In genomic region chr2:93303585-93304272, GRCm38 (mm10) we compare ENCODE assay signal across 10 mouse cellular contexts. TPM values are rescaled to one million over a fixed set of nuclear protein-coding genes. Genes with fewer than 3 reads are reported as not detected.
DNase-seq lines count a peak whose midpoint lies in the region; ATAC-seq and TF ChIP-seq lines count a peak whose summit lies in the region.
"Had no signal": no experiment of that assay in that cellular context is flagged by ENCODE, and none has a peak within 500 bp of the region (broad histone marks: within the 10 kb centered on the region; RNA-seq: fewer than 3 reads in every experiment).

No protein-coding gene starts in this region.

- H3K9me3 ChIP-seq in intestine, postnatal 0 days (ENCODE audit: control insufficient read depth): no peaks in the 10 kb centered on the region
- no peaks in the 10 kb centered on the region for H3K9me3 ChIP-seq in neural tube, embryonic 11.5 days (ENCODE audit: control insufficient read depth, low read length)

- no peaks in the 10 kb centered on the region for H3K27me3 ChIP-seq in intestine, postnatal 0 days (replicated peaks; ENCODE audit: control insufficient read depth, insufficient read depth, low read length)
- no peaks in the 10 kb centered on the region for H3K27me3 ChIP-seq in neural tube, embryonic 11.5 days (ENCODE audit: control insufficient read depth, insufficient read depth, low read length)

- peak; percentile 96 for DNase-seq in heart, adult 11 months
- no peak for DNase-seq in heart, postnatal 25 days (ENCODE audit: low spot score)
- peak; percentile 52 to 68 for DNase-seq in heart, adult 18-20 months
- peak; percentile 64 for DNase-seq in neural tube, embryonic 11.5 days (ENCODE audit: low spot score)
- DNase-seq in urinary bladder, postnatal 25 days (ENCODE audit: low spot score): no peak
- DNase-seq in frontal cortex, adult 2 months (ENCODE audit: extremely low spot score in 1 of 2, low spot score in 1 of 2): no peak
- no peak for DNase-seq in right cerebral cortex, postnatal 14 days
- DNase-seq: adrenal gland, postnatal 25 days; thymus, postnatal 4 days had no signal

- no peak for TF ChIP-seq CTCF in intestine, postnatal 0 days (IDR thresholded peaks at IDR 0.05; ENCODE audit: low read depth)

- peak overlapping the region; percentile 66 for H3K27ac ChIP-seq in intestine, postnatal 0 days (ENCODE audit: low read depth, low read length)
- peak overlapping the region; percentile 84 for H3K27ac ChIP-seq in neural tube, embryonic 11.5 days (ENCODE audit: low read depth, low read length)

- H3K4me2 ChIP-seq in intestine, postnatal 0 days (replicated peaks; ENCODE audit: low read depth): no peak overlapping the region
- no peak overlapping the region for H3K4me2 ChIP-seq in neural tube, embryonic 11.5 days (ENCODE audit: low read depth)

- WGBS in intestine, postnatal 0 days: 59% methylated on average over 16 of the region's 16 CpGs
- 20% methylated on average over 16 of the region's 16 CpGs for WGBS in neural tube, embryonic 11.5 days

- no peak for ATAC-seq in intestine, postnatal 0 days
- peak; percentile 67; the same call in 1 of the 2 replicates for ATAC-seq in neural tube, embryonic 11.5 days (ENCODE audit: insufficient read depth, low FRiP score, low TSS enrichment)

- H3K9ac ChIP-seq in intestine, postnatal 0 days (ENCODE audit: low read depth, low read length): peak overlapping the region; percentile 31; the same call in 1 of the 2 replicates
- H3K9ac ChIP-seq in neural tube, embryonic 11.5 days (ENCODE audit: low read length): peak overlapping the region; percentile 19

- no peak overlapping the region for H3K4me3 ChIP-seq in intestine, postnatal 0 days (ENCODE audit: low read depth, low read length)
- no peak overlapping the region for H3K4me3 ChIP-seq in neural tube, embryonic 11.5 days (ENCODE audit: low read depth, low read length)

- no peaks in the 10 kb centered on the region for H3K4me1 ChIP-seq in intestine, postnatal 0 days (replicated peaks; ENCODE audit: control insufficient read depth, insufficient read depth, low read length)
- peaks cover 16% of the 10 kb centered on the region for H3K4me1 ChIP-seq in neural tube, embryonic 11.5 days (ENCODE audit: control insufficient read depth, insufficient read depth, low read length)

- intact Hi-C loops in heart, postnatal 25 days (cut with DNase I): no loop called here

- no peaks in the 10 kb centered on the region for H3K36me3 ChIP-seq in intestine, postnatal 0 days (ENCODE audit: control insufficient read depth, insufficient read depth)
- H3K36me3 ChIP-seq in neural tube, embryonic 11.5 days (ENCODE audit: control insufficient read depth, insufficient read depth, low read length): no peaks in the 10 kb centered on the region

RNA-seq across cellular contexts. Expression of gene Tspan18, which starts 30.6 kb away (rescaled TPM):
- 10 to 100 TPM; 15.6 to 18.9 TPM for total RNA-seq in heart, postnatal 25 days (2021)
- 10 to 100 TPM; 11.7 to 13.3 TPM for total RNA-seq in heart, adult 18-20 months (2021)
- polyA plus RNA-seq in intestine, postnatal 0 days (2015; fragmentation: Nextera tagmentation; extraction: Ambion mirVana): 12.2 and 18.0 TPM in 2 replicates
- 71.9 and 72.3 TPM in 2 replicates for polyA plus RNA-seq in neural tube, embryonic 11.5 days (2014; fragmentation: Nextera tagmentation; extraction: Ambion mirVana)
- polyA plus RNA-seq in frontal cortex, adult 2 months (2012; rRNA removed): 4.3 TPM in 2 replicates

Comparison
In these comparisons a context has a peak if more than half of its experiments do, and no peak if none do; other contexts are left out.
1. DNase-seq: peak in heart, adult 11 months (single experiment), heart, adult 18-20 months (2 of 2) and neural tube, embryonic 11.5 days (single experiment); none in heart, postnatal 25 days (single experiment), urinary bladder, postnatal 25 days (single experiment), frontal cortex, adult 2 months (0 of 2) and right cerebral cortex, postnatal 14 days (single experiment).